Mouse (Mus musculus) skeletal muscle tissue, adult 2 months (tissue): ENCODE measurements at regions not wholly inside any gene's neighbourhood (a gene's known extent, or its start where the extent isn't known, plus 50 kb on each side); places are given as distances from the start of the nearest gene placed in this dataset.
"Not testable (repeated sequence)": the region's sequence is repeated elsewhere in the genome, so short reads cannot be mapped to it uniquely, and the experiment has no call there.

Source experiments
- DNase-seq: peaks from one replicate; pipeline ENCODE4 v3.0.0-alpha.2; 2012; ENCODE audit warnings: low read depth, low spot score

DNA sequence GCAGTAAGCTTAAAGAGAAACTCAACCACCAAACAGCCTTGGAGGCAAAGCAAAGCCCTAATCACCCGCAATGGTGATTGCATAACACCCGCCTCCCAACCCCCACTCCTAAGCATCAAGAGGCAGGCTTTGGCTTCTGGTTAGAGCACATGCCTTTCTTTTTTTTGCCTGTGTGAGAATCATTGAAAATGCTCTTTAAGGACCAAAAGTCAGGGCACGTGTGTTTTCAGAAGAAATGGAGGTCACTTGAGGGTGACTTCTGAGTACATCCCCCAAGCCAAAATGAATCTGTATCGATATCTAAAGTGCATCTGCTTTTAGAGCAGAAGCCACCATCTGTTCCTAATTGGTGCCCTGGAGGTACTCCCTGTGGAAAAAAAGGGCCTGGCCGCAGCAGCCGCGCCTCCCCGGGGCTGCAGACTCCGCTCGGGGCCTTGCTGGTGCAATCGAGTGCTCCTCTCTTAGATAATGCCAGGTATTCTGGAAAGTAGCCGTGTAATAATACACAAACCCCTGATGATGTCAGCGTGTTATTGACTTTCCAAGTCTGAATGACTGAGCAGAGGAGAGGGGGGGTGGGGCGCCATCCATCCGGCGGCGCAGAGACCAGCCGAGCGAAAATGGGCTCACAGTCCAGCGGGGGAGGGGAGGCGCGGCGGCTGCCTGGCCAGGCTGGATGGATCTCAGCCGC is 140.7 kb upstream of the Tbl1xr1 start:
- peak; percentile 98 for DNase-seq

DNA sequence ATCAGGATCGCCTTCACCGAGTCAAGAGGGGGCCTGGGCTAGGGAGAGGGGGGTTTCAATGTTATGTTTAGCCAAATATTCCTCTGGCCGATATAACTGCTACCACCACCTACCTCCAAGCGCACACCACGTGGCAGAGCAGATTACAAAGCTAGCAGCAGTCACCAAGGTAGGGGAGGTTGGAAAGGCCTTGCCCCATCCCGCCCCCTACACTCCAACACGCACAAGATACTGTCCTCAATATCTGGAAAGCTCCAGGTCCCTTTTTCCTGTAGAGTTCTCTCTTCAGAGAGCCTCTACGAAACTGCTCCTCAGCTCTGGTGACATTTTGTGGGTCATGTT is 140.2 kb upstream of the Tbl1xr1 start:
- no peak for DNase-seq

DNA sequence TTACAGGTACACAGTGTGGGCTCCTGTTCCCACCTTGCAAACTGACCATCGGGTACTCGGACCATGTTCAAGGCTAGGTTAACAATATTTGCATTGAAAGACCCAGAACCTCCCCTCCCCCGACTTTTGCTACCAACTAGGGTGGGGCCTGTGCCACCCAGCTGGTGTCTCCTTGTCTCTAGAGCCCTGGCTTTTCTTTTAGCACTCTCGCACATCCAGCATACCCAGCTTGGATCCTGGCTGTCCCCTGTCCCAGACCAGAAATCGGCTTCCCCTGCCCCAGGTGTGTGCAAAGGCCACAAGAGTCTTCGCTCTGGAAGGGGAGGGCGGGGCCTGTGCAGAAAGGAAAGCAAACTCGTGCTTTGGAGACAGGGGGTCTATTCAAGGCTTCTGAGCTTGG is 139.8 kb upstream of the Tbl1xr1 start:
- no peak for DNase-seq

DNA sequence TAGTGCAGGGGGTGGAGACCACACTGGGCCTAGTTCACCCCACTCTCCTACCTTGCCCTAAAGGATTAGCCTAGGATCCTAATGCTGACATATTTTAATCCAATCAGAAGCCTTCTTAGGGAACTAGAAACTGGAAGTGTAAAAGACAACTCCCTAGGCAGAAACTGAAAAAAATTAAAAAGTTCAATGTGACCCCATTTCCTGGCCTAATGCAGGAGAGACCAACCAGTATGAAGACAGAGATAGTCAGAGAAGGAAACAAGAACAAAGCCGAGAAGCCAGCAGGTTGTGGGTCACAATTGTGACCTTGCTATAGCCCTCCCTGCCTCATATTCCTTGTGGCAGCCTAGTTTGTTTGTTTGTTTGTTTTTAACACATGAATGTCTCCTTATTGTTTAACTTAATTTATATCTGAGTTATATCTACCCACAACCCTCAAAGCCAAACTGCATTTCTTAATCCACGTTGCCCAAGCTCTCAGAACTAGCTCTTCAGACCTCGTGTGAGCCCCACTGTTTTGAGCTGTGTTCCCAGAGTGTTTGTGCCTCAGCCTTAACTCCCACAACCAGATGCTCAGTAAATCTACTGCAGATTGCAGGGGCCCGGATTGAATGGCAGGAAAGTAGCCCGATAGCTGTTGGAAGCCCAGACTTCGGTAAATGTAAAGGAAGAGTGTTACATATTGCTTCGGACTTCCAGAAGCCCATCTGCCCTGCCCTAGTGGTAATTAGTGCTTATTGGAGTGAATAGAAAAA is 139.0 kb upstream of the Tbl1xr1 start:
- no peak for DNase-seq

DNA sequence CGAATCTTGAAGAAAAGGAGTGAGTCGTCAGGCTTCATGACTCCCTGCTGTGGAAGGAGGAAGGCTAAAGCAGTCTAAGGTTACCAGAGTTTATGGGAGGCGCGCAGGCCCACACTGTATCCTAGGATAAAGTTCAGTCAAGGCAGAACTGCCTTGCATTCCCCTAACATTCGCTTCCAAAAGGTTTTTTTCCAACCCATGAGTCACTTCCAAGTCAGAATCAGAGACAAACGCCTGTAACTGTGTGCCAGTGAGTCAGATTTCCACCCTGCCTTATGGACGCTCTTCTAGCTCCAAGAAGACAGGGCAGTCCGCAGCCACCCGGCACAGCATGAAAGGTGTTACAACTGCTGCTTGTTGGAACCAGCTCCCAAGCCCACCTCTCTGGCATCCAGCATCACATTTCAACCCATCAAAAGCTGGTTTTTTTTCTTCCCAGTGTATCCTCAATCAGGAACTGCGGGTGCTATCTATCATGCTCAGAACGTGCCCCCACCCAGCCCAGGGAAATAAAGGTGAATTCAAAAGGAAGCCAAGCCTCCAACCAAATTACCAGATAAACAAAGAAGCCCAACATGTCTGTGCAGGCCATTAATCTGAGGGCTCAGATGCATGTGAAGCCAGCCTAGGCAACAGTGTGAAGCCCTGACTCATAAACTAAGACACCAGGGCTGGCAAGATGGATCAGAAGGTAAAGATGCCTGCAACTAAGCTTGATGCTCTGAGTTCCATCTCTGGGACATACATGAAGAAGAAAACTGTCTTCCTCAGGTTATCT is 138.2 kb upstream of the Tbl1xr1 start:
- peak; percentile 66 for DNase-seq

DNA sequence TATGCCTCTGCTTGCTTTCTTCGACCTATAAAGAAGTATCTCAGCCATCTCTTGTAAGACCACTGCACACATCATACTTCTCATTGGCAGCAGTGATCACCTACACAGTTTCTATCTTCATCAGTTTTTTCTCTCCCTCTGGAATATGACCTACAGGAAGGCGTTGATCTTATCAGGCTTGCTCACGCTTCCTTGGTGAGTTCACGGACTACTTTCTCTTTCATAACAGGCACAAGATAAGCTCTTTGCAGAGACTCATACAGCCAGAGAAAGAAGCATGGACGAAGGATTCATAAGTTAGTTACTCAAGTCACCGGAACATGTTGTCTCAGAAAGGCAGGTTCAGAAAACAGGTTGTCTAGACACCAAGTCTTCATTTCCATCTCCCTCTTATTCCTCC is 136.7 kb upstream of the Tbl1xr1 start:
- no peak for DNase-seq

DNA sequence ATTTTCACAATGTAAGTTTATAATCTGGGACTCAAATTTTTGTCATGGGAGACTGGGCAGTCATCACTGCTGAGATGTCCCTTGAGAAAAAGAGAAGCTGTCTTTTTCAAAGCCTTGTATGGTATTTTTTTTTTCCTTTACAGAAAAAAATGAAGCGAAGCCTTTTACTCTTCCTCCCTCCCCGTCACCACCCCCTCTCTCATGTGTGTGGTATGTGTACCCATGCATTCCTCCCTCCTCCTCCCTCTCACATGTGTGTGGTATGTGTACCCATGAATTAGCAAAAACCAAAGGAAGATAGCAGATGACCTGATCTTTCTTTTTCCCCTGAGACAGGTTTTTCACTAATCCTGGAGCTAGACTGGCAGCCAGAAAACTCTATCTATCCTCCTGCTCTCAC is 134.9 kb upstream of the Tbl1xr1 start:
- no peak for DNase-seq

DNA sequence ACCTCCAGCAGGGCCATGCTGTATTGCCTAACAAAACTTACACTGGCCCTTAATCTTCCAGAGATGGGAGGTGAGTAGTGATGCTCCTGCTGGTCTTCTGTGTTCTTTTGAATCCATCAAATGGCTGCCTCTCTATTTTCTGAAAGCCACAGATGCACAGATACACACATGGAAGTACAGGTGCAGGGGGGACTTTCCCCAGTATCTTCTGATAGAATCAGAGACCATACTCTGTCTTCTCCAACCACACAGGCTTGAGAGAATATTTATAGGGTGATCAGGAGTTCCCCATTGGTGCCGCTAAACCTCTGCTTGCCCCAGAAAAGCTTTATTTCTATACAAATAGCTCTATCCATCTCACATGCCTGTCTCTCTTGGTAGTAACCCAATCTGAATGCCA is 133.5 kb upstream of the Tbl1xr1 start:
- DNase-seq = no peak

DNA sequence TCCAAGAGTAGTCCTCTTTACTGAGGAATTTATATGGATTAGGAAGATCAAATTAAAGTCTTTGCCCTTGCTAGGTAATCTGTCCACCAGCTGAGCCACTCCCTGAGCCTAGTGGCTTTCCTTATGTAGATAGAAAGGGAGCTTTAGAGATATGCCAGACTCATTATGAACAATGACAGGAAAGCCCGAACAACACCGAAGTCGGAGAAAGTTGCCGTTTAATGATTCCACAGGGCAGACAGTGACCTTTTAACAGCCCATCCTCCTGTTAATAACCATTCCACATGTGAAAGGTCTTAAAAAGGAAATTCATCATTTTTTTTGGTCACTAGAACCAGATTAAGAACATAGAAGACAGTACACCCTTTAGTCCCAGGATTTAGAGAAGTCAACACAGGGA is 130.7 kb upstream of the Tbl1xr1 start:
- DNase-seq = no peak

DNA sequence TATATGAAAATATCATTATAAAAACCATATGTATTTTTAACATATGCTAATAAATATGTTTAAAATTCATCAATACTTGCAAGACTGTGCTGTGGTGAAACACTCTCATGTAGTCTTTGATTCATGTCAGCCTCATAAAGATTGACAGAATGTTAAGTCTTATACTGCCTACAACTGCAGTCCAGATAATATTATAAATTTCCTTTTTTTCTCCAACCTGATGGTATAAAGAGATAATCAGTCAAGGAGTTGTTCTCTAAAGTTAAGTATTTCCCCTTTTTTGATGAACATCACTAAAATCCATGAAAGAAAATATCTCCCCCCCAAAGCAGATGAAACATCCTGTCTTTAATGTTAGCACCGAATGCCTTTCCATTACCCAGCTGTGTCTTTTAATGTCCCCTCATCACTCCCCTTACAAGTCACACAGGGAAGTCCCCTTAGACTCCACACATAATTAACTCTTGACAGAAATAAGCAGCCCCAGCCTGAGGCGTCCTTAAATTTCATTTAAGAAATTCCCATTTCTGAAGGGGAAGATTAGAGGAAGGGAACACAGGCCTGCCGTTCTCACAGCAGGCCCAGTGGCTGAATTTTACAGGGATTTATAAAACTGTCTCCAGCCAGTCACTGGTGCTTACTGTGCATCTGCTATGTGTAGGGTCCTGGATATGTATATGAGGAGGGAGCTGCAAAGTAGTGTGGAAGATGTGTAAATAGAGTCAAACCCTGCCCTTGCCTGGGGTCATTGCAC is 129.0 kb upstream of the Tbl1xr1 start:
- no peak for DNase-seq

DNA sequence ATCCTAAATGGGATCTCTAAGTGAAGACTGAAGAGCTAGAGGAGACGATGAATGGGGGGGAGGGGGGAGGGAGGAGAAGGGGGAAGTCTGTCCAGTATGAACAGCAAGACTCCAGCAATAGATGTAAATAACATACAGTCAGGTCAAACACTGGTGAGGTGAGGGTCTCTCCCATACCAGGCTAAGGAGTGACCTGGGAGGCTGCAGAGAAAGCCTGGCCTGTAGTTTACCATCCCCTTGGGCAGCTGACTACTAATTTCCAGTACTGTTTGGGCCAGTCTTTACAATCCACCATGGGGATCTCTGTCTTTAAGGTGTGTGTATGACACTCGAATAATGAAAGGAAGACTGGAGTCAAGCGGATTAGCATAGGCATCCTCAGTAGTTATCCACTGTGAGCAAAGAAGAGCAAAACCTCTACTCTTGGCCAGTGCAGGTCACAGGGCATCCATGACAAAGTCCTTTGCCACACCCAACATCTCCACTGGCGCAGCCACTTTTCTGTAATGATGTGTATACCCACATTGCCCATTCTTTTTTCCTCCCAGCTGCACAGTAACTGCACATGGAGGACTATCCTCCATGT is 128.3 kb upstream of the Tbl1xr1 start:
- DNase-seq = no peak

DNA sequence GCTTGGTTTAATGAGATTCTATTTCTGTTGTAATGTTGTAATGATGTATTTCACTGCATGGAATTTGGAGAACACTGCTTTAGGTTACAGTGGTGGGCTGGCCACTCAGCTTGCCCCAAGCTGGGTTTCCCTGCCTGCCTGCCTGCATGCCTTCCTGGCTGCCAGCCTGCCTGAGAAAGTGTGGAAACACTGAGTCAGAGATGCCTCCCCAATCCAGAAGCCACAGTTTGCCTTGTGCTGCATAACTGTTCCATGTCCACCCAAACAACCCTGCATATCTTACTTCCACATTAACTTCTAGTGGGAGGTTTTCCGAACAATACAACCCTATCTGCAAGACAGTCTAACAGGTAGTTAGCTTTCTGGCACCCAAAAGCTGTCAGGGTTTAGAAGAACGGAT is 127.0 kb upstream of the Tbl1xr1 start:
- no peak for DNase-seq

DNA sequence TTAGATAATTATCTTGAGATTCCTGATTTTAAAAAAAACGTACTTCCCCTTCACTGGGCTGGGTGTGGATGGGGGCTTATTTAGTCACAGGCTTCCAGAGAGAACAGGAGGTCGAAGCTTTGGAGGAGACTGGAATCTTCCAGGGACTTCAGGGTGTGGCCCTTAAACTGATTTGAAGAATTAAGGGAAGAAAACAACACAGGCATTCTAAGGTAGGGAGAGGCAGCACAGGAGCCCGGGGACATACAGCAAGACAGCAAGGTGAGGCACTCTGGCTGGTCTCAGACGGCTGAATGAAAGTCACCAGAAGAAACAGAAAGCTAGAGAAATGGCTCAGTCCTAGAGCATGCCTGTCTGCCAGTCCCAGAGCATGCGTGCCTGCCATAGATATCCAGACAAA is 125.9 kb upstream of the Tbl1xr1 start:
- no peak for DNase-seq

DNA sequence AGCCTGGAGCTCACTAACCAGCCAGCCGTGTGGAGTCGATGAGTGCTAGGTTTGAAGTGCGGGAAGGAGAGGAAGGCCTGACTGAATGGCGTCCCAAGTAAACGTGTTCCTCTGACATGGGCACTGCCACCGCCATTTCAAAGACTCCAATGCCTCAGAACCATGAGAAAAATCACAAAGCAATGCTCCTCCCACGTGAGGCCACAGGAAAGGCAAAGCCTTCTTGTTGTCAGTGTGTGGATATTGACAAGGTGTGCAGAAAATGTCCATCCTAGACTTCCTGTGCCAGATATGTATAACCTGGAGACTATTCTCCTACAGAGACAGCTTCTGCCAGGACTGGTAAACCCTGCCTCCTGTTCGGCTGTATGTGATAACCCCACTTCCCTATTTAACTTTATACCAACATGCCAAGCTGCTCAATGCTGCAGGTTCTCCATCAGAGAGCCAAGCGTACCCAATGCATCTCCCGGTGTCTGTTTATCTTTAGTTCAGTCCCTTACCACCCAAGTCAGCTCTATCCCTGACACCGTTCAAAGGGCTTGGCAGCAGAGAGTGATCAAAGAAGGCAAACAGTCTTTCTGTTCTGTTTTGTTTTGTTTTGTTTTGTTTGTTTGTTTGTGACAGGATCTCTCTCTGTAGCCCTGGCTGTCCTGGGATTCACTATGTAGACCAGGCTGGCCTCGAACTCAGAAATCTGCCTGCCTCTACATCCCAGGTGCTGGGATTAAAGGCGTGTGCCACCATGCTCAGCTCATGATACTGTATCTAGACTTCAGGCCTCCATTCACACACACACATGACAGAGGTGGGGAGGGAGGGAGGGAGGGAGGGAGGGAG is 124.8 kb upstream of the Tbl1xr1 start:
- DNase-seq = no peak

DNA sequence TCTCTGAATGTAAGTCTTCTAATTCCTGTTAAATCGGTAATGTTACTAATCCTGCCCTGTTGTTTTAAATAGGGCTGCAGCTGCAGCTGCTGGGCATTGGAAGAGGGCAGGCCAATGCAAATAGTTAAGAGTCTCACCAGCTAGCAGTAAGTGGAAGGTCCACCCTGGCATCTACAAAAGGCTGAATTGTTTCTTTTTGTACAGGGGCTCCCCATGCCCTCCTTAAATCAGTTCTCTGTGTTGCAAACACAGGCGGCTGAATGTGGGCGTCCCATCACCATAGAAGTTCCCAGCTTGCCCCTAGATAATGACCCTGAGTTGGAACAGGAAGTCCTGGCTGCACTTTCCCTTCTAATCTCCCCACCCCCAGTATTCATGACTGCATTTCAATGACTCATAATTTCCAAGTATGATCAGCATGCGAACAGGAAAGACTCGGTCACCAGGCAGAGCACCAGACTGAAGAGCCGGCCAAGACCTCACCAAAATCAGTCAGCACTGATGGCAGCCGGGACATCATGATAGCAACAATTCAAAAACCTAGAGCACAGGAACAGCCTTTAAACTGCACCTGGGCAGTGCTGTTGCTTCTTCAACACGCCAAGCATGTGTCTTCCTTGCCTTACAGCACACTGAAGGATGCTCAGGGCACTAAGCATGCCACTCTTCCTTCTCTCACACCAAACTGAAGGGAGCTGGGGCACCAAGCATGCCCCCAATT is 123.6 kb upstream of the Tbl1xr1 start:
- peak; percentile 87 for DNase-seq

DNA sequence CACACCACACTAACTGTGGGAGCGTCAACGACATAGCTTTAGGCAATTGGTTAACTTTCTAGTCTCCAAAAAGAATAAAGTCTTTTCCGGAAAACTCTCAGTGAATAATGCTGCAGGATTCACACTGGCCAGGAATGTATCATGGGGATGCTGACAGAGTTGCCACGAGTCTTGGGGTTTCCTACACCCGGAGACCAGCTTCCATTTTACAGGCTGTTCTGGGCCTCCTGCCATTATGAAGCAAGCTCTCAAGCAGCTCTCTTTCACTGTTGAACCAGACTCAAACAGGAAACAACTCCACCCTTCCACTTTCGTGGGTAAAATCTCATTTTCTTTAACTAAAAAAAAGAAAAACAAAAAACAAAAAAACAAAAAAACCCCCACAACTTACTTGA is 123.0 kb upstream of the Tbl1xr1 start:
- peak; percentile 45 for DNase-seq

DNA sequence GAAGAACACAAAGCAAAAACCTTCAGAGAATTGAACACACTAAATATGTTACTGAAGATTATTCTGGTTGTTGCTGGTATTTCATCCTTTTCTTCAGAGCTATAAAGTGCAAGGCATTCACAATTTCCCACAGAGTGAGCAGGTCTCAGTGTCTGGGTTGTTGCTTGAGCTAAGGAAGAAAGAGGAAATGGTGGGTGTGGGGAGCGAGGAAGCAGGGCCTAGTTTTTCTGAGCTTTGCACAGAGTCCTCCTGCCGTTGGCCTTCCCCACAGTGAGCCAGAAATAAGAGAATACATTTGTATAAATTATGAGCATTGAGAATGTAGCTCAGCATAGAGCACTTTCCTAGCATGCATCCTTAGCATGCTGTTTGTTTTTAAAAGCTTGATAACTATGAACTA is 120.8 kb upstream of the Tbl1xr1 start:
- no peak for DNase-seq

DNA sequence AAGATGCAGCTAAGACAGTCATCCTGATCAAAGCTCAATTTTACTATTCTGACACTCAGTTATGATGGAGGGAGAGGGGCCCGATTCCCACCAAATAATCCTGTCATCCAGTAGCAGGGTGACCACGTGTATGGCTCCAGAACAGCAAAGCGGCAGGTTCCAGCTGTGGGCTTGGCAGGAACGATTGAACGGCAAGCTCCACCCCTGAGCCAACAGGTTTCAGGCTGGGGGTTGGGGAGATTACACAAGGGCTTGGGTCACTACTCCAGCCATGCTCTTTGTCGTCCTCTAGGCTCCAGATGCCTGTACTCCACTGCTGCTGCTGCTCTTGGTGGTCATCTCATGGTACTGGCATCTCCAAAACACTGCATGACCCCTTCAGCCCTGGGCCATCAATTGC is 119.3 kb upstream of the Tbl1xr1 start:
- not testable (repeated sequence) for DNase-seq

DNA sequence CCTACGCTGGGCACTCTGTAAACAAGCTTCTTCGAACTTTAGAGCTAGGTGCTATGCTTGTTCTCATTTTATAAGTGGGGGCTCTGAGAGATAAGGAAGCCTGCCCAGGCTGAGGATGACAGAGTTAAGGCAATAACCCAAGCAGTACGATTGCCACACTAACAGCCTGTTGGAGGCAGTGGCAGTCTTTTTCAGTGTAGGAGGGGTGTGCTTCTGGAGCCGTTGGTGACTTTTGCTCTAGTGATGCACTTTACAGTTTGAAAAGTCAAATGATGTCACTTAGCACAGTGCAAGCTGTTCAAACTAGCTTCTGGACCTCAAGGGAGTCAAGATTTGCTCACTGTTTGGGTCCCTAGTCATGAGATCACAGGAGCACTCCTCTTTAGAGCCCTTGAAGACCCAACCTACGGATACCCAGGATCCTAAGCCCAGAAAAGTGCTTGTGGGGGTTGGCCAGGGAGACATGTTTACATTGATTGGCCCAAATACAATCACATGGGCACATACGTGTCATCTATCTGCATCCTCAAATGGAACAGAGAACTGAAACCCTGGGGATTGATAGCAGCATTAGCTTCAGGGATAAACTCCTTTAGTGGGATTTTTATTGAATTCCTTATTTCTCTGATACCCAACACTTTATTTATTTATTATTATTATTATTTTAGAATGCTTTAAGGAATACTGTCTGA is 117.7 kb upstream of the Tbl1xr1 start:
- DNase-seq = no peak

DNA sequence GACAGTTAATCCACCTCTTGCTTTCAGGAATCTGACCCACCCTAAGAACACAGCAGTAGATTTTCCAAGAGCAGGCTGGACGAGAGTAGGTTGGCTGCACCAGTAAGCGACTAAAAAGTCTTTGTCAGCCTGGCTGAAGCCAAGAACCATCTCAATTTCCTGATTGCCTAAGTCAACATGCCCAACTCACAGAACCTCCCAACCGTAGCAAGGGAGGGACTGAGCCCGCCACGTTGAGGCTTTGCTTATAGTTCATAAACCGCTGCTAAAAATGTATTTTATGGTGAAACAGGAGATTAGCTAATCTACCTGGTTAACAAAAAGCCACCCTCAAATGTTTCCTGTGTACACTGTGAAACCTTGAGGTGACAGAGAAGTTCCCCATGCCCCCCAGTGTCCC is 115.4 kb upstream of the Tbl1xr1 start:
- DNase-seq = peak; percentile 72
